Mouse (Mus musculus) embryonic facial prominence, embryonic 14.5 days (tissue): ENCODE measurements around the gene Ugt1a9. TPM values are rescaled to one million over a fixed set of nuclear protein-coding genes. Genes with fewer than 3 reads are reported as not detected.

Experiments
- ATAC-seq: fragments of 200-750 bp; cut with Nextera tagmentation; 2 replicates; pipeline ENCODE4 v1.8.0; 2017; ENCODE audit warnings: low read depth, moderate number of reproducible peaks, moderate TSS enrichment
- DNase-seq: peaks from one replicate; pipeline ENCODE4 v3.0.0-alpha.2; 2015; ENCODE audit warnings: low spot score
- H3K27ac ChIP-seq: fragments of 300-500 bp; sonication (generic); replicated peaks from 2 replicates; pipeline ENCODE4 v1.5.1; 2014; ENCODE audit warnings: low read depth, mild to moderate bottlenecking, low read length, moderate library complexity
- H3K27me3 ChIP-seq: fragments of 300-500 bp; sonication (generic); replicated peaks from 2 replicates; pipeline ENCODE4 v1.6.1; 2014; ENCODE audit warnings: low read length; ENCODE audit not compliant: control insufficient read depth, insufficient read depth
- H3K36me3 ChIP-seq: fragments of 300-500 bp; sonication (generic); 2 replicates; pipeline ENCODE4 v1.6.1; 2014; ENCODE audit warnings: low read length, mixed read lengths; ENCODE audit not compliant: control insufficient read depth, insufficient read depth
- H3K4me1 ChIP-seq: fragments of 300-500 bp; sonication (generic); 2 replicates; pipeline ENCODE4 v1.6.1; 2014; ENCODE audit warnings: antibody characterized with exemption, low read length; ENCODE audit not compliant: control insufficient read depth, insufficient read depth
- H3K4me2 ChIP-seq: fragments of 300-500 bp; sonication (generic); 2 replicates; pipeline ENCODE4 v1.6.1; 2014; ENCODE audit warnings: low read depth, mild to moderate bottlenecking, low read length, moderate library complexity, mixed read lengths
- H3K4me3 ChIP-seq: fragments of 300-500 bp; sonication (generic); 2 replicates; pipeline ENCODE4 v1.5.1; 2014; ENCODE audit warnings: low read depth, mild to moderate bottlenecking, low read length
- H3K9ac ChIP-seq: fragments of 300-500 bp; sonication (generic); 2 replicates; pipeline ENCODE4 v1.6.1; 2014; ENCODE audit warnings: low read depth, mild to moderate bottlenecking, low read length, moderate library complexity, mixed read lengths
- H3K9me3 ChIP-seq: fragments of 300-500 bp; sonication (generic); 2 replicates; pipeline ENCODE4 v1.6.1; 2016; ENCODE audit warnings: low read length; ENCODE audit not compliant: control insufficient read depth
- WGBS: fragments of 180-500 bp; shearing (Covaris S2); extraction: QIAGEN DNeasy Blood & Tissue Kit; methylation state at CpG from one replicate; pipeline ENCODE4 v1.1.7; 2014; 5-methylcytosine and 5-hydroxymethylcytosine counted together
- polyA plus RNA-seq: library from polyadenylated mRNA; unstranded; fragments of >200 nt; fragmentation: Nextera tagmentation; extraction: Ambion mirVana; gene quantifications from 2 replicates; pipeline ENCODE4 v1.2.1, GENCODE M21; 2014

The Ugt1a9 gene
- polyA plus RNA-seq, 1 experiment from 2014 or later = not detected

- H3K9ac ChIP-seq = no peak overlapping the region
- ATAC-seq (no peak), DNase-seq (no peak)
- peaks cover 25% of the 10 kb centered on the region for H3K9me3 ChIP-seq
- H3K27ac ChIP-seq = no peak overlapping the region
- H3K36me3 ChIP-seq = no peaks in the 10 kb centered on the region
- 77% methylated on average over 2 of the region's 2 CpGs for WGBS
- no peak overlapping the region for H3K4me3 ChIP-seq
- no peak overlapping the region for H3K4me2 ChIP-seq
- no peaks in the 10 kb centered on the region; the same call in 1 of the 2 replicates for H3K4me1 ChIP-seq
- no peaks in the 10 kb centered on the region for H3K27me3 ChIP-seq
These were observed 136.4 kb downstream of the Ugt1a9 start for GRCm38 (mm10) chr1:88206843-88207479.

GRCm38 (mm10) chr1:88211812-88212211 is 141.2 kb downstream of the Ugt1a9 start, which contains the start of gene Ugt1a1:
Gene Ugt1a1, plus strand, starts transcription at chr1:88211959.
- no peaks in the 10 kb centered on the region for H3K4me1 ChIP-seq
- no peak within 1 kb of the TSS for H3K27ac ChIP-seq
- no peaks in the 10 kb centered on the region for H3K36me3 ChIP-seq
- ATAC-seq (peak; percentile 14; the same call in 1 of the 2 replicates), DNase-seq (peak; percentile 43)
- WGBS = 67% methylated on average over 8 of the region's 8 CpGs
- H3K4me3 ChIP-seq = no peak within 1 kb of the TSS
- no peaks in the 10 kb centered on the region for H3K27me3 ChIP-seq
- H3K4me2 ChIP-seq = no peak within 1 kb of the TSS
- H3K9me3 ChIP-seq = peaks cover 50% of the 10 kb centered on the region
- H3K9ac ChIP-seq = no peak within 1 kb of the TSS

- no peak overlapping the region for H3K4me2 ChIP-seq
- no peak overlapping the region for H3K4me3 ChIP-seq
- 61% methylated on average over 8 of the region's 8 CpGs for WGBS
- ATAC-seq = no peak
- peak; percentile 13 for DNase-seq
- no peaks in the 10 kb centered on the region for H3K4me1 ChIP-seq
- H3K27ac ChIP-seq = no peak overlapping the region
- no peaks in the 10 kb centered on the region for H3K36me3 ChIP-seq
- H3K9ac ChIP-seq = no peak overlapping the region
- H3K9me3 ChIP-seq = peaks cover 50% of the 10 kb centered on the region
- no peaks in the 10 kb centered on the region for H3K27me3 ChIP-seq
These were observed 141.9 kb downstream of the Ugt1a9 start for GRCm38 (mm10) chr1:88212341-88213045.

GRCm38 (mm10) chr1:88213061-88213460 is 142.5 kb downstream of the Ugt1a9 start:
- H3K4me1 ChIP-seq = no peaks in the 10 kb centered on the region
- DNase-seq = no peak
- no peak overlapping the region for H3K4me2 ChIP-seq
- H3K27me3 ChIP-seq = no peaks in the 10 kb centered on the region
- peaks cover 50% of the 10 kb centered on the region for H3K9me3 ChIP-seq
- no peak overlapping the region for H3K9ac ChIP-seq
- ATAC-seq = no peak
- no peaks in the 10 kb centered on the region for H3K36me3 ChIP-seq
- H3K27ac ChIP-seq = no peak overlapping the region
- no peak overlapping the region for H3K4me3 ChIP-seq
- WGBS = 65% methylated on average over 1 of the region's 1 CpGs

- ATAC-seq (no peak), DNase-seq (peak; percentile 7)
- Histone ChIP-seq H3K4me3 (no peak overlapping the region), H3K36me3 (no peaks in the 10 kb centered on the region), H3K4me1 (no peaks in the 10 kb centered on the region), H3K27me3 (no peaks in the 10 kb centered on the region), H3K4me2 (no peak overlapping the region), H3K9me3 (peaks cover 50% of the 10 kb centered on the region), H3K27ac (no peak overlapping the region), H3K9ac (no peak overlapping the region)
- whole genome bisulfite sequencing = 78% methylated on average over 2 of the region's 2 CpGs
These were observed 143.3 kb downstream of the Ugt1a9 start for GRCm38 (mm10) chr1:88213766-88214461.

GRCm38 (mm10) chr1:88214462-88214952 is 143.9 kb downstream of the Ugt1a9 start:
- H3K27ac ChIP-seq = no peak overlapping the region
- peak; percentile 4 for DNase-seq
- 75% methylated on average over 2 of the region's 2 CpGs for WGBS
- no peaks in the 10 kb centered on the region for H3K4me1 ChIP-seq
- H3K9ac ChIP-seq = no peak overlapping the region
- H3K4me2 ChIP-seq = no peak overlapping the region
- H3K36me3 ChIP-seq = no peaks in the 10 kb centered on the region
- no peak for ATAC-seq
- no peaks in the 10 kb centered on the region for H3K27me3 ChIP-seq
- H3K4me3 ChIP-seq = no peak overlapping the region
- peaks cover 50% of the 10 kb centered on the region for H3K9me3 ChIP-seq

- Histone ChIP-seq H3K9me3 (peaks cover 50% of the 10 kb centered on the region), H3K4me2 (no peak overlapping the region), H3K36me3 (no peaks in the 10 kb centered on the region), H3K4me1 (no peaks in the 10 kb centered on the region), H3K9ac (no peak overlapping the region), H3K27me3 (no peaks in the 10 kb centered on the region), H3K27ac (no peak overlapping the region), H3K4me3 (no peak overlapping the region)
- ATAC-seq (no peak), DNase-seq (peak; percentile 27)
- 68% methylated on average over 10 of the region's 10 CpGs for WGBS
These were observed 145.1 kb downstream of the Ugt1a9 start for GRCm38 (mm10) chr1:88215466-88216380.

GRCm38 (mm10) chr1:88216551-88216950 is 146.0 kb downstream of the Ugt1a9 start:
- 58% methylated on average over 2 of the region's 2 CpGs for WGBS
- Histone ChIP-seq H3K27me3 (no peaks in the 10 kb centered on the region), H3K4me3 (no peak overlapping the region), H3K4me2 (no peak overlapping the region), H3K27ac (no peak overlapping the region), H3K36me3 (no peaks in the 10 kb centered on the region), H3K9me3 (peaks cover 46% of the 10 kb centered on the region), H3K4me1 (no peaks in the 10 kb centered on the region), H3K9ac (no peak overlapping the region)
- ATAC-seq (no peak), DNase-seq (peak; percentile 13)
